Mouse (Mus musculus): ENCODE measurements around the gene Olfm2.

DNA sequence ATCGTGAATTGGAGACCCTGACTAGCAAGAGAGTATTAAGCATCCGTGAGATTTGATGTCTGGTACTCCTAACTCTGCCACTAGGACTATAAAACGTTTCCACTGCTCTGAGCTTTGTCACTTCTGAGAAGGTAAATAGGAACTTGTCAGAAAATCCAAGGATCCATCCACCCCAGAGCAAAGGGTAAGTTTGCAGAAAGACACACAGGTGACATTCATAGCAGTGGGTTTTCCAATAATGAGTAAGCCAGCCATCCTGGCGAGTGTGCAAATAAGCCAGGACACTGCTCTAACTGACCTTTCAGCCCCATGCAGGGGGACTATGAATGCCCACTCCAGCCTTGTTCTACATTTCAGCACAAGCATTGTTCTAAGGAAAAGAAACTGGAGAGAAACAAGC, 14.4 kb downstream of the Olfm2 start:
- TF ChIP-seq POLR2A (IDR thresholded peaks at IDR 0.05; ENCODE audit: borderline replicate concordance, extremely low read depth, insufficient read depth, insufficient read length, poor library complexity, severe bottlenecking) (no peak), CTCF (IDR thresholded peaks at IDR 0.05; ENCODE audit: borderline replicate concordance, extremely low read depth, insufficient read depth, insufficient read length) (no peak)
